Mouse (Mus musculus): ENCODE measurements around the gene Flnb.

Flnb gene

DNA sequence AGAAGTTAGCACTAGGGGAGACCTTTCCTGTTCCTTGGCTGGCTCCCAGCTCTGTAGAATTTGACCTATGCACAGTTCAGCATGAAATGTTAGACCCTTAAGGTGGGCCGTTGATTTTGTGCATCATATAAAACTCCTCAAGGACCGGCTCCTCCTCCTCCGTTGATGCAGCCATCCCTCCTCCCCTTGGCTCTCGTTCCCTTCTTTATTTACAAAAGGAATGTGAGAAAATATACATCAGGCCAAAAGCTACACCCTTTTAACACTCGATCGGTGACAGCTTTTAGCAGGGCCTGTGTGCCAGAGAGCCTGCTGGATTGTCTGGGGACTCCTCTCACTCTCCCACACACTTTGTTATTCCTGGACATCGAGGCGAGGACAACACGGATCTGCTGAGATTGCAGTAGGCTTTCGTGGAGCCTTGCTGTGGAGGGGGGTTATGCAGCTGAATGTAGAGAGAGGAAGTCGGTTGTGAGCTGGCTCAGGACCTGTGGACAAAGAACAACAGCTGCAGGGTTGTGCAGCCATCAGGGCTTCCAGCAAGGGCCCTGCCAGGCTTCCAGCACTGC is 82.8 kb downstream of the Flnb start:
- DNase-seq (ENCODE audit: low read depth), result no peak

DNA sequence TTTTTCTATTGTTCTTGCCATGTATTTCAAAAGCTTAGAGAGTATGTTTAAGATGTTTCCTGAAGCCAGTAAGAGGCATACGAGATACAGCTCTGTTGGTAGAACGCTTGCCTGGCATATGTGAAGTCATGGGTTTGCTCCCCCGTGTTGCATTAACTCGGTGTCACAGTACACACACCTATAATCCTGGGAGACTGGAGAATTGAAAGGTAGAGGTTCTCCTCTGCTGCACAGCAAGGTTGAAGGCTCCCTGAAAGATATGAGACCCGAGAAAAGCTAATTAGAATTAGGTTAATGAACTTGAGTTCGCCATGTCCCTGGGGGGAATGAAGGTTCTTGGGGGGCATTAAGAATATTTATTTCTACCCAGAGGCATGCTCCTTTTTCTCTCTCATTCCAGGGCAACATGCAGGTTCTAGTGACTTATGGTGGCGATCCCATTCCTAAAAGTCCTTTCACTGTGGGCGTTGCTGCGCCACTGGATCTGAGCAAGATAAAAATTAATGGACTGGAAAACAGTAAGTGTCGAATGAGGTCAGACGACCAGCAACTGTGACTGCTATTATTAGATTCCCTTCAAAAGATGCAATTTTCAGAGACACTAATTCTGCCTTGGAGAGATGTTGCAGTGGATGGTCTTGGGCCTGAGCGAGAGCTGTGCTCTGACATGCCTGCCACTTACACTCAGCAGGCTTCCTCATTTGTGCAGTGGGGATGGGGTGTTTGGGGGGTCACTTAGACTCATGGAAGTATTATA is 83.9 kb downstream of the Flnb start:
- DNase-seq (ENCODE audit: low read depth), result no peak

DNA sequence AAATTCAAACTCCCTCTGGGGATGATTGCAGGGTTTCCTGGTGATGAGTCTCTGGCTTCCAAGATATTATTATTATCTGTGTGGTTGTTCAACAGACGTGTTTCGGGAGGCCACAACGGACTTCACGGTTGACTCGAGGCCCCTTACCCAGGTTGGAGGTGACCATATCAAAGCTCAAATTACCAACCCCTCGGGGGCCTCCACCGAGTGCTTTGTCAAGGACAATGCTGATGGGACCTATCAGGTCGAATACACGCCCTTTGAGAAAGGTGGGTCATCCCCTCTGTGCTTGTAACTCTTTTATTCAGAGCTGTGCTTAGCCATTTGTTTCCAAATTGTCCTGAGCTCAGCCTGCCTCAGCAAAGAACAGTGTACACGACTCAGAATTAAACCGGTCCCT is 89.3 kb downstream of the Flnb start:
- DNase-seq (ENCODE audit: low read depth), result no peak

DNA sequence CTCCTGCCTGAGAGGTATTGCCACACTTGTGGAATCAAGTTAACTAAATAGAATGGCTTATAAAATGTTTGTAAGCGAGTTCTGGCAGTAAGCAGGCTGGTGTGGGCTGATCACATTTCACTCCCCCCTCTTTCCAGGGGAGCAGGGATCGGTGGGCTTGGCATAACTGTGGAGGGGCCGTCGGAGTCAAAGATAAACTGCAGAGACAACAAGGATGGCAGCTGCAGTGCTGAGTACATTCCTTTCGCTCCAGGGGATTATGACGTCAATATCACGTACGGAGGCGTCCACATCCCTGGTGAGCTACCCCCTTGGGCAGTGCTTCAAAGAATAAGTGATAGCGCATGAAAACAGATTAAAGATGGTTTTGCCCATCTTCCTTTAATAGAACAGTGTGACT is 91.7 kb downstream of the Flnb start:
- no peak for DNase-seq (ENCODE audit: low read depth)

DNA sequence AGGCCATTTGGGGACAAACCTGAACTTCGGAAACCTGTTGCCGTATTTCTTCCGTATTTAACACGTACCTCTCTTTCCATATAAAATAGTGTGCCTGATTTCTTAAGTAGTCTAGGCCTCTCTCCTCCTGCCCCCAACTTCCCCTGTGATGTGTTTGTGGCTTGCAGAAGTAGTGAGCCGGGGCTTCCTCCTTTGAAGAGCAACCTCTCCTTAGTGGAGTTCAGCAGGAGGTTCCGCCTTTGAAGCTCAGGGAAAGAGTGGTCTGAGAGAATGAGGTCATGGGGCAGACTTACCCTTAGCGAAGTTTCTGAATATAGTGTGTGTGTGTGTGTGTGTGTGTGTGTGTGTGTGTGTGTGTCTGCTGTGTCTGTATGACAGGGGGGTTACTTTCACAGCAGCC is 96.1 kb downstream of the Flnb start:
- peak; percentile 40 for DNase-seq (ENCODE audit: low read depth)

DNA sequence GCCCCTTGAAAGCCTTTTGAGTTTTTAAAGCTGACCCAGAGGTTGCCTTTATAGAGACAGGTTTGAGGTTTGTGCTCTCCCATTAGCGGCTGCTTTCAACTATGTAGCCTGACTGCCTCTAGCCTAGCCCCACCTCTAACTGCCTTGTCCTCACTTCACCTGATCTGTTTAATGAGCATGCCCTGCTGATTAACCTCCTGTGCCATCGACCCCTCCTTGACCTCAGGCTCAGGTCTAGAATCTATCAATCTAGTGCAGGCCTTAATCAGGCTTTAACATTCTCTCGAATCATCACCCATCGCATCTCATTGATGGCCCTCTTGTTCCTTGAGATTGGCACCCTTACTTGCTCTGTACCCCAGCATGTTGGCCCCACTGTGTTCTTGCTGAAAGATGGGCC is 96.7 kb downstream of the Flnb start:
- DNase-seq (ENCODE audit: low read depth), result no peak

DNA sequence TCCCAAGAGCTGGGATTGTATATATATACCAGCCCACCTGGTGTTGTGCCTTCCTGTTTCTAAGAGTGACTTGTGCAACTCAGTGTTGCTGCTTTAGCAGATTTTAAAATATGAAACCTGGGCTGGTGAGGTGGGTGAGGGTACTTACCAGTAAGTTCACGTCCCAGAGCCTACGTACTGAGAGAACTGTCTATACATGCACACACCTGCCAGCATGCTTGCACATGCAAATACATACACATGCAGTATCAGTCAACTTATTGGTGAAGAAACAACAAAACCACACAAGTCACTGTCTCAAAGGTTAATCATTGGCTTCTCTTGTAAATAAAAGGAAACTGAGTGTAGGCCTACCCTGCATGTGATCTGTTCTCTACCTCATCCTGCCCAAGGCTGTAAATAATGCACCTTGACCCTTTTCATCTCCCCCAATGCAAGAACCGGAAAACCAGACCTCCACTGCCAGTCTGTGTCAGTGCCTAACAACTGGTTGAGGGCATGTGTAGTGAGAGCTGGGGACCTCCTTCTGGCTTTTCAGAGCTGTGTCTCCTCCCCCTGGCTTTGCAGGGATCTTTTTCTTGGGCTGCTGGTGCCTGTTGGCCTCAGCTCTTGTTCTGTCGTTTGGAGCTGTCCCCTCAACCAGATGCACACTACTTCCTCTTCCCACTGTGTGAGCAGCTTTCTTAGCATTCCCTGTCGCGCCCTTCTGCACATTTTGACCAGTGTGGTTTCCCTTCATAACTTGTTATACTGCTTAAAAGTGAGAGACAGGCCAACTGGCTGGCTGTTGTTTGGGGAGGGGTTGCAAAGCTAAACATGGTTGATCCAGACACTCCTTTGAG is 100.6 kb downstream of the Flnb start:
- DNase-seq (ENCODE audit: low read depth), result no peak

DNA sequence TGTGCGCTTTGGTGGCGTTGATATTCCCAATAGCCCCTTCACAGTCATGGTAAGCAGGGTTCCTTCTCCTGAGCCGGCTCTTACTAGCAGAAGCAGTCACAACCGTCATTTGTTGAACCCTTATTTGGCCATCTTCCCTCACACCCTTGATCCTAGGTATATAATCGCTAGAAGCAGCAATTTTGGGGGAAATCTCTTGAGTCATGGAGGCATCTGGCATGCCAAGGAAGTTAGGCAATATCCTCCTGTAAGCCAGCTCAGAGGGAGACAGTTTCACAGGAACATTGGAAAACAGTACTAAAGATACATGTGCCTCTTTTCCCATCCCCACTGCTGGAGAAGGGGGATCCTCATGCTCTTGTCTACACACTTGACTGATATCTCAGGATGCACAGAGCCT is 101.6 kb downstream of the Flnb start:
- no peak for DNase-seq (ENCODE audit: low read depth)

DNA sequence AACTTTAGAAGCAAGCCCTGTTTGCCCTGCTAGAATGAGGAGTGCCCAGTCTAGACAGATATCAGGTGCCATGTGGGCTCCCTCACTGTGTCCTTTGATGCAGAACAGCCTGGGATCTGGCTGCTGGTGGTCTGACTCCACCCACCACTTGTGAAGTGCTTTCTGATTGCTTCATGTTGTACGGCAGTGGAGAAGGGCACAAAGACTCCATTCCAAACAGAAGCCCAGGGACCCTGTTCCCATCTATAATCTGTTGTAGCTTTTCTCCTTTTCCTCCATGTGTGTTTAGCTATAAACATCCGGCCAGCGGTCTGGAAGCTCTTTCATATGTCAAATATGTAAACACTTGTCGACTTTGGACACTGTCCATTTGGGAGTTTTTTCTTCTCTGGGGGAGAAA is 102.2 kb downstream of the Flnb start:
- DNase-seq (ENCODE audit: low read depth), result no peak

DNA sequence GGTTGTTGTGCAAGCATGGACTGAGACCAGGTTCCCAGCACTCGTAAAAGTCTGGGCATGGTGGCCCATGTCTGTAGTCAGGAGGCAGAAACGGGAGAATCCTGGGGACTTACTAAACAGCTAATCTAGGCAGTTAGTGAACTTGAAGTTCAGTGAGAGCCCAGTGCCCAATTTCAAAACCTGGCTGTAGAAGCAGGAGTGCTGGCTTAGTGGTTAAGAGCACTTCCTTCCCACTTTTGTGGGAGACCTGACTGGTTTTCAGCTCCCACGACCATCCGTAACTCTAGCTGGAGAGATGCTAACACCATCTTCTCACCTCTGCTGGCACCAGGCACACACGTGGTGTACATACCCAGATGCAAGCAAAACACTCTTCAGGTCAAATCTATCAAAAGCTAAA is 103.7 kb downstream of the Flnb start:
- no peak for DNase-seq (ENCODE audit: low read depth)

DNA sequence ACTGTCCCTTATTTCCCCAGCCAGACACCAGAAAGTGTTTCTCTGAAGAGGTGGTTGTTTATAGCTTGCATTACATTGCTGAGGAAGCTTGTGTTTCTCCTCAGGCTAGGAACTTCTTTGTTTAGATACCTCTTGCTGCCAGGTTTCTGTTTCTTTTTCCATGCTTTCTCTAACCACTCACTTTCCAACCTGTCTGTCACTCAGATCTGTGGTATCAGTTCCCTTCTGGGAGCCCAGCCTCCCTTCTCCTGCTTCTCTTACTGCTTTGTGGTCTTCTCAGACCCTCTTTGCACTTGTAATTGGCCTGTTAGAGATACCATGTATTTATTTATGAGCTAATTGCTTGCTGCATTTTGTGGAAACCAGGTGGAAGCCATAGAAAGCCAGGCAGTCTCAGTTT is 105.9 kb downstream of the Flnb start:
- DNase-seq (ENCODE audit: low read depth), result no peak

DNA sequence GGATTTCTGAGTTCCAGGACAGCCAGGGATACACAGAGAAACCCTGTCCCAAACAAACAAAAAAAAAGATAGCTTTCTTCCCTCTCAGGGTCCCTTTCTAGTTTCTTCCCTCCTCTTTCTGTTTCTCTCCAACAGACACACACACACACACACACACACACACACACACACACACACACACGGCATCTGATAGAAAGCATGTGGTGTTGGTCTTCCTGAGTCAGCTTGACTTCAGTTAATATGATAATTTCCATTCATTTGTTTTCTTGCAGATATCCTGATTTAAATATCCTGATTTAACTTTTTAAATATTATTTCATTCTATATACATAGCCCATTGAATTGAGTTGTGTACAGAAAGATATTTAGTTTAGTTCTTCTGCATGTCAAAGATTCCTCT is 110.6 kb downstream of the Flnb start:
- no peak for DNase-seq (ENCODE audit: low read depth)

DNA sequence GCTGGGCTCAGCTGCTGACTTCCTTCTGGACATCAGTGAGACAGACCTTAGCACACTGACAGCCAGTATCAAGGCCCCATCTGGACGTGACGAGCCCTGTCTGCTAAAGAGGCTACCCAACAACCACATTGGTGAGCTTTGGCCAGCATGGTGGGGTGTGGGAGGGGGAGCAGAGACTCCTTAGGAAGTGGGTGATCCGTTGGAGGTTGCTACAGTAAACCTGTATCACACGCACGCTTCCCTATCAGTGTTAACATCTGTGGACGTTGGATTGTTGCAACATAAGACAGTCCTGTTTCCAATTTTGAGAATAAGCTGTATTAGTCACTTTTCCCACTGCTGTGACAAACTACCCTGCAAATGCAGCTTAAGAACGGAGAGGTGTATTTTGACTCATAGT is 111.3 kb downstream of the Flnb start:
- no peak for DNase-seq (ENCODE audit: low read depth)

DNA sequence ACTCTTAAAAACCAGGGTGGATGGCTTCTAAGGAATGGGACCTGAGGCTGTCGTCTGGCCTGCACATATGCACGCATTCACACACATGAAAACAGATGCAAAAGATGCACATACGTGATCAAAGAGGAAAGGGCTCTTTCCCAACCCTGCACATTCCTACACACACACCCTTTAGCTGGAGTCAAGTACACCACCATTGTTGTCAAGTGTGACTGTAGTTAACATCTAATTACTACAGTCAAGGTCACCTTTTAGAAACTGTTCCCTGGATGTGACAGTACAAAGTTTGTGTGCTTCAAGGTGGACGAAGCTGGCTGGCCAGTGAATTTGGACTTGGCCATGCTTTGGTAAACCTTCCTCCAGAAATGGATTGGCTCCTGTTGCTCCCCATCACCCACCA is 114.4 kb downstream of the Flnb start:
- no peak for DNase-seq (ENCODE audit: low read depth)

DNA sequence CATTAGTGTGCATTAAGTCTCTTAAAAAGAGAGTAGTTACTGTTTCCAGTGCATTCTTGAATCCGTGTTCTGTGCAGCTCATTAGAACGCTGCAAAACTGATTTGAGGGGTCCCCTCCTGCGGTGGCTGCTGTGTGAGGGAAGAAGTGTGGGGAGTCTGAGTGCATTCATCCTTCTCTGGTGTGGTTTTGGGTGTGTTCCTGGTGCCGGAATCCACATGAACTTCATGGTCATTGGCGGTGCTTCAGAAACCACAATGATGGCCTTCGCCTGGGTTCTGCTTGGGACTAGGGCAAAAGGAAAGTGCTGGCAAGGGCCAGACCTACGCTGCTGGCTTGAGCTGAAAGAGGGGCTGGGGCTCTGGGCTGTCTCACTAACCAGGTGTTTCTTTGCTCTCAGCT is 116.4 kb downstream of the Flnb start:
- DNase-seq (ENCODE audit: low read depth), result no peak

DNA sequence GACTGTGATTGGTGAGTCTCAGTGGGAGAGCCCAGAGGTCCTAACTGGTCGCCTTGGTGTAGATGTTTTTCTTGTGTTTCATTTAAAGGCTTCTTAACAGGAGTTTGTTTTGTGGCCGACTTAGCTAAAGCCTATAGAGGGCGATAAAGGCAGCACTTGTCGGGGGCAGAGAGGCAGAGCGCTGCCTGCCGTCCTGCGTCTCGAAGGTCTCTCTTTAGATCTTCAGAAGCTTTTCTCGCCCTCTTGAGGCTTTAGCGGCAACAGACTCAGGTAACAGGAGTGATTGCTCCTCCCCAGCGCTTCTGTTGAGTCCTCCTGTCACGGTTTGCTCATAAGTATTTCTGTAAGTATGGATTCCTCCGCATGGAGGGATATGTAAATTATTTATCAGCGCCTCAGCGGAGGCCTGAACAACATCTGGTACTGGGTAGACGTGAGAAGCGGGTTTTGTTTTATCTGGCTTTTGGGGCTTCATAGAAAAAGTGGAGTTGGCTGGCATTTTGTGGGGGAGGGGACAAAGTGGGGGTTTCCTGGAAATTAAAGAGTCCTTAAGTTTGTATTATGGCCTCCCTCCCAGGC is 119.4 kb downstream of the Flnb start:
- peak; percentile 41 for DNase-seq (ENCODE audit: low read depth)

DNA sequence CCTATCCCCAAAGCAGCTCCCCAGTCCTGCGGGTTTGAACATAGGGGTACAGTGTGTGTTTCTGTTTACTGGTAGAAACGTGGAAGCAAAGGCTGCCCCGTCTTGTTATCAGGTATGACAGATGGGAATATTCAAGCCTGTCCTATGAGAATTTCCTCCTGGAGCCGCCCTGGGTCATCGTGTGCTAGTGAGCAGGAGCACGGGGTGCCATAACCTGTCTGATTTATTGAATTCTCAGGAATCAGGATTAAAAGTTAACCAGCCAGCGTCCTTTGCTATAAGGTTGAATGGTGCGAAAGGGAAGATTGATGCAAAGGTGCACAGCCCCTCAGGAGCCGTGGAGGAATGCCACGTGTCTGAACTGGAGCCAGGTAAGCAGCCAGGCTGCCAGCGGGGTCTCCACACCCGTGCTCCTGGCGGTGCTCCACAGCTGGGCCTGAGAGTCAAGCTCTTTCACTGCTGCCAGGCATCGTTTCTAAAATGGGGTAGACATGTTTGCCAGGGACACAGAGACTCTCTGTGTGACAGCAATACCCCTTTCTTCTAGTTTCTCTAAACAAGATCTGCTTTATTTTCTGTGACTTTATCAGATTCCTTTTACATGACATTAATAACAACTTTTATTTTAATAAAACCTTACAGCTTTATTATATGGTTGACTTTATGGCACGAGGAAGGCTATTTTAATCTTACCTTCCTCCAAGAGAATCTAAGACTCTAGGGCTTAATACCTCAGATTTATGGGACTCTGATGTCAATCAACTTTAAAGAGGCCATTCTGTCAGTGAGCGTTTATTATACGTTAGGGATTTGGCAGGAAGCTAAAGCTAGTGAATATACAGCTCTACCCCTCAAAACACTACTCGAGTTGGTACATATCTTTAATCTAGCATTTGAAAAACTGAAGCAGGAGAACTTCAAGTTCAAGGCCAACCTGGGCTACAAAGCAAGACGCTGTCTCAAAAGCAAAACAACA is 121.3 kb downstream of the Flnb start:
- DNase-seq (ENCODE audit: low read depth), result no peak

DNA sequence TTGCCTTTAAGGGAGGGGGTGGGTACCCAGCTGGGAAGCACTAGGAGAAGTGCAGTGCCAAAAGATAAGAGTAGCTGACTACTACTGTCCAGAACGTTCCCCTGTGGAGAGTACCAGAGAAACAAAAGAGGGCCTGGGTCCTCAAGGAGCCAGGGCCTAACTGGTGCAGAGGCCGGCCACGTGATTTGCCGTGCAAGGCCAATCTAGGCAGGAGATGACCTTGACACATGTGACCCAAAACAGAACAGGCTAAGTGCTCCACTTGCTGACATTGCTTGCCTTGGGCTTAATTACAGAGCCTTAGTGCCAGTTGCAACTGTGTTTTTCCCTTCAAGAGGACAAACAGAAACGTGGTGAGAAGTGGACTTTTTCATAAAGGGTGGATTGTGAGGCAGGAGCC is 123.7 kb downstream of the Flnb start:
- no peak for DNase-seq (ENCODE audit: low read depth)

DNA sequence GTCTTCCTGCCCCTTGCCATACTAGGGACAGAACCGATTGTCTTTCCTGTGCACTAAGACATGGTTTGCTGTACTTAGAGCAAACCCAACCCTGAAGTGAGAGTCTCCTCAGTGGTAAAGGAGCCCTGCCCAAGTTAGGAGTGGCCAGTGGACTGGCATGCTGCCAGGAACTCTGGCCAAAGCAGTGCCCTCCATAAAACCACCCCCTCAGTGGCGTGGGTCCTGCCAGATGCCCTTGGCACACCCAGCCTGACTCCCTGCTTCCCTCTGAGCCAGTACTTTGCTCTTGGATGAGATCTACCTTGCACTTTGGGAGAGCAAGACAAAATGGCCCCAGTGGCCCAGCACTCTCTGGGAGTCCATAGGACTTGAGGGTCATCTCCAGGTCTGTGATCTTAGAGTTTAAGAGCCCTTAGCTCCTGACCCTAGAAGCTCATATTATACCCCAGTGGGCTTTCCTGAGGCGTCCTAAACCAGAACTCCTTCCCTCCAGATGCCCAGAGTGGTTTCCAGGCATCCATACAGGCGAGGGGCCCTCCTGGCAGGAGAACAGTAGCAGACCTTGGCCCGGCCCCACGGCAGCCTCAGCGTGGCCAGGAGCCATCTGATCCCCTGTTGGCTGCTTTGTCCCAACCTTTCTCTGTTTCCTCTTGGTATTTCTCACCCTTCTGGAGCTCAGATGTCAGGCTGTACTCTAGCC is 125.5 kb downstream of the Flnb start:
- no peak for DNase-seq (ENCODE audit: low read depth)

DNA sequence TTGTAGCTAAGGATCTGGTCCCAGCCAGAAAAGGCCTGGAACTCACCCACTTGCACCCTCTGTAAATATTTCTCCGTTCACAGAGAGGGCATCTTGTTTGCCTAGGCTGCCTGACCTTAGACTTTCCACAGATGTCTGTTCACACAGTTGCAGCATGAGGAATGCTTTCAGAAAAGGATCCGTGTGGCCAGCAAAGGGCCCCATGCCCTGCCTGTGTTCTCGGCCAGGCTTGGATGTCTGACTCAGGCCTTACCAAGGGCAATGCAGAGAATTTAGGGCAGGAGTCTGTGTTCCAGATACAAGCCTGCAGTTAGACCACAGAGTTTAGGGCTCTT is 126.0 kb downstream of the Flnb start:
- DNase-seq (ENCODE audit: low read depth), result no peak

DNA sequence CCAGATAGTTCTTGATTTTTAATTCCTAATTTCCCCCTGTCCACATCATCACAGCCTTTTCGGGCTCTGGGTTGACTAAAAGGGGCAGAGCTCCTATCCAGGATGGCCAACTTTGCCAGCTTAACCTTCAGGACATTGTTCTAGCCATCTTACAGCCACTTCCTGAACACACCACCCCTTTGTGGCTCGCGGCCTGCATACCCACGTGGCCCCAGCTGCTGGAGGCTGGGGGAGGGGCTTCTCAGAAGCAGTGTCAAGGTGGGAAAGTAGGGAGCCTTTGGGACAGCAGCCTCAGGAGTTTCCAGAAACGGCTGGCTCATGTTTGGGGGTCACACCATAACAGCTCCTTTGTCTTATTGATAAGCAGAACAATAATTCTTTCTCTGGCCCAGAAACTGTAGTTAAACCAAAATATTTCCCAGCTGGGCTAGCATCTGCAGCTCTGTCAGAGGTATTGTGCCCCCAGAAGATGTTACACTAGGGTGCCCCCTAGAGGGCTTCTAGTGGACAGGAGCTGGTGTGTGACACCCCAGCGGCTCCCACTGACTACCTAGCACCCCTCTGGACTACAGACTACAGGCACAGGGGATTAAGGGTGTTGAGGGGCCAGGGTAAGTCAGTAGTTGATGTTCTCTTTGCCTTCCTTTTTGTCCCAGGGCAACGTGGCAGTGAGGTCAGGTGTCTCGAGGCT is 126.7 kb downstream of the Flnb start:
- DNase-seq (ENCODE audit: low read depth), result peak; percentile 25
